Mouse (Mus musculus): ENCODE results near the gene Acadl. TPM values are rescaled to one million over a fixed set of nuclear protein-coding genes. Genes with fewer than 3 reads are reported as not detected.

Acadl gene
- 121 and 125 TPM in 2 replicates for polyA plus RNA-seq (2015; fragmentation: Nextera tagmentation; extraction: Ambion mirVana)

GRCm38 (mm10) chr1:66862712-66863511 lies at the start of gene Acadl:
Acadl (minus strand) TSS chr1:66863277.
- WGBS, result 0% methylated on average over 85 of the region's 85 CpGs
- peak within 1 kb of the TSS; percentile 92 for H3K9ac ChIP-seq
- no peaks in the 10 kb centered on the region for H3K27me3 ChIP-seq
- peaks cover 14% of the 10 kb centered on the region for H3K36me3 ChIP-seq
- H3K4me3 ChIP-seq (replicated peaks), result peak within 1 kb of the TSS; percentile 92
- peak within 1 kb of the TSS; percentile 65 for H3K4me2 ChIP-seq
- peaks cover 23% of the 10 kb centered on the region for H3K4me1 ChIP-seq
- no peaks in the 10 kb centered on the region for H3K9me3 ChIP-seq (replicated peaks)
- peak within 1 kb of the TSS; percentile 94 for H3K27ac ChIP-seq
- ATAC-seq (replicated peaks; ENCODE audit: low FRiP score), result peak; percentile 98

GRCm38 (mm10) chr1:66912305-66912704 lies 49.2 kb upstream of the Acadl start:
- Histone ChIP-seq H3K9ac (no peak overlapping the region), H3K4me3 (replicated peaks) (no peak overlapping the region), H3K27me3 (no peaks in the 10 kb centered on the region), H3K27ac (no peak overlapping the region), H3K4me1 (no peaks in the 10 kb centered on the region), H3K36me3 (no peaks in the 10 kb centered on the region), H3K9me3 (replicated peaks) (0 out of 2 replicates have a peak, but pooled peaks cover 4% of the 10 kb centered on the region), H3K4me2 (no peak overlapping the region)
- ATAC-seq (replicated peaks; ENCODE audit: low FRiP score), result no peak
- WGBS, result 94% methylated on average over 1 of the region's 1 CpGs

- H3K9me3 ChIP-seq (replicated peaks), result no peaks in the 10 kb centered on the region
- H3K4me1 ChIP-seq, result peaks cover 4% of the 10 kb centered on the region; the same call in 1 of the 2 replicates
- no peak overlapping the region for H3K4me3 ChIP-seq (replicated peaks)
- no peak overlapping the region for H3K27ac ChIP-seq
- no peak for ATAC-seq (replicated peaks; ENCODE audit: low FRiP score)
- H3K9ac ChIP-seq, result no peak overlapping the region
- H3K36me3 ChIP-seq, result no peaks in the 10 kb centered on the region
- no peak overlapping the region for H3K4me2 ChIP-seq
- WGBS, result 93% methylated on average over 3 of the region's 3 CpGs
- no peaks in the 10 kb centered on the region for H3K27me3 ChIP-seq
Measured at GRCm38 (mm10) chr1:66902566-66902965, 39.5 kb upstream of the Acadl start.

DNA sequence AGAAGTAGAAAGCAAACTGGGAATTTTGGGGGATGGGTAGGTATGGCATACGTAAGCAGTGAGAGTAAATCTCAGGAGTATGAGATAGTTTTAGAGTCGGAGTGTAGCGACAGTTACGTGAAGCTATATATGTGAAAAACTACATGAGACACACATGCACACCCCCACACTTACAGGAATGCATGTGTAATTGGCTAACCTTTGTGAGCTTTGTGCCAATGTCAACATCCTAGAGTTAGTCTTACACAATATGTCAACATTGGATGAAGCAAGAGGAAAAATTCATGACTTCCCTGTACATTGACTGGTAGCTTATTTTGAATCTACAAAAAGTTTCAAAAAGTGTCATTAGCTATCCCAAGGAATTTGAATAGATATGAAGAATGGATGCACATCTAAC lies 37.9 kb upstream of the Acadl start:
- Histone ChIP-seq H3K4me1 (peaks cover 14% of the 10 kb centered on the region), H3K4me2 (no peak overlapping the region), H3K27me3 (no peaks in the 10 kb centered on the region), H3K27ac (no peak overlapping the region), H3K9ac (no peak overlapping the region), H3K4me3 (replicated peaks) (no peak overlapping the region), H3K9me3 (replicated peaks) (no peaks in the 10 kb centered on the region), H3K36me3 (no peaks in the 10 kb centered on the region)
- ATAC-seq (replicated peaks; ENCODE audit: low FRiP score), result no peak
- 48% methylated on average over 4 of the region's 4 CpGs for WGBS

GRCm38 (mm10) chr1:66898261-66898660 lies 35.2 kb upstream of the Acadl start:
- 72% methylated on average over 7 of the region's 7 CpGs for WGBS
- peaks cover 22% of the 10 kb centered on the region for H3K4me1 ChIP-seq
- no peaks in the 10 kb centered on the region for H3K27me3 ChIP-seq
- H3K4me3 ChIP-seq (replicated peaks), result no peak overlapping the region
- H3K4me2 ChIP-seq, result no peak overlapping the region
- no peak for ATAC-seq (replicated peaks; ENCODE audit: low FRiP score)
- H3K36me3 ChIP-seq, result no peaks in the 10 kb centered on the region
- no peaks in the 10 kb centered on the region for H3K9me3 ChIP-seq (replicated peaks)
- H3K27ac ChIP-seq, result no peak overlapping the region
- no peak overlapping the region for H3K9ac ChIP-seq

DNA sequence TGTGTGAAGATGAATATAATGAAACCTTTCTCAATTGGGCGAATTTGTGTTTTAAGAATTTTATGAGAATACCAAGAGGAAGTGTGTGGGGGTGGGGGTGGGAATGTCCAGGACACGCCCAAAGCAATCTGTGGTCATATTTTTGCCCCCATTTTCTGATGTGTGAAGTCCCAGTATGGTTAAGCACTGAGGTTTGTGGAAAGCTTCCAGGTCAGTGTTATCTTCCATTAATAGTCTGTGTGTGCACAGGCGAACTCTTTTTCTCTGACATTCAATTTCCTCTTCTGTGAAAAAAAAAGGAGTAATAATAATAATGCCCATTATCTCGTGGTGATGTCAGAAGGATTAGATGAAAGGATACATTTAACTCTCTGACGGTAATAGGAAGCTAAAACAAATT lies 33.5 kb upstream of the Acadl start:
- peak overlapping the region; percentile 49 for H3K4me2 ChIP-seq
- H3K4me1 ChIP-seq, result peaks cover 22% of the 10 kb centered on the region
- H3K4me3 ChIP-seq (replicated peaks), result peak overlapping the region; percentile 15
- H3K27ac ChIP-seq, result no peak overlapping the region
- H3K36me3 ChIP-seq, result no peaks in the 10 kb centered on the region
- H3K9ac ChIP-seq, result no peak overlapping the region
- ATAC-seq (replicated peaks; ENCODE audit: low FRiP score), result 0 out of 2 replicates have a peak, but pooled peaks have one; percentile 22
- WGBS, result 42% methylated on average over 5 of the region's 5 CpGs
- no peaks in the 10 kb centered on the region for H3K27me3 ChIP-seq
- no peaks in the 10 kb centered on the region for H3K9me3 ChIP-seq (replicated peaks)

GRCm38 (mm10) chr1:66896125-66896524 lies 33.0 kb upstream of the Acadl start:
- WGBS, result 38% methylated on average over 5 of the region's 5 CpGs

GRCm38 (mm10) chr1:66895837-66896118 lies 32.7 kb upstream of the Acadl start:
- H3K4me2 ChIP-seq, result peak overlapping the region; percentile 49
- H3K9me3 ChIP-seq (replicated peaks), result no peaks in the 10 kb centered on the region
- no peaks in the 10 kb centered on the region for H3K36me3 ChIP-seq
- no peaks in the 10 kb centered on the region for H3K27me3 ChIP-seq
- ATAC-seq (replicated peaks; ENCODE audit: low FRiP score), result peak; percentile 86
- H3K9ac ChIP-seq, result no peak overlapping the region
- H3K27ac ChIP-seq, result no peak overlapping the region
- peaks cover 22% of the 10 kb centered on the region for H3K4me1 ChIP-seq
- H3K4me3 ChIP-seq (replicated peaks), result peak overlapping the region; percentile 15; the same call in 1 of the 2 replicates

More at GRCm38 (mm10) chr1:66896125-66896524, 33.0 kb upstream of the Acadl start:
- no peak overlapping the region for H3K9ac ChIP-seq
- H3K27me3 ChIP-seq, result no peaks in the 10 kb centered on the region
- peak overlapping the region; percentile 49 for H3K4me2 ChIP-seq
- H3K4me1 ChIP-seq, result peaks cover 22% of the 10 kb centered on the region
- H3K27ac ChIP-seq, result no peak overlapping the region
- peak overlapping the region; percentile 15 for H3K4me3 ChIP-seq (replicated peaks)
- peak; percentile 80 for ATAC-seq (replicated peaks; ENCODE audit: low FRiP score)
- no peaks in the 10 kb centered on the region for H3K9me3 ChIP-seq (replicated peaks)
- H3K36me3 ChIP-seq, result no peaks in the 10 kb centered on the region

DNA sequence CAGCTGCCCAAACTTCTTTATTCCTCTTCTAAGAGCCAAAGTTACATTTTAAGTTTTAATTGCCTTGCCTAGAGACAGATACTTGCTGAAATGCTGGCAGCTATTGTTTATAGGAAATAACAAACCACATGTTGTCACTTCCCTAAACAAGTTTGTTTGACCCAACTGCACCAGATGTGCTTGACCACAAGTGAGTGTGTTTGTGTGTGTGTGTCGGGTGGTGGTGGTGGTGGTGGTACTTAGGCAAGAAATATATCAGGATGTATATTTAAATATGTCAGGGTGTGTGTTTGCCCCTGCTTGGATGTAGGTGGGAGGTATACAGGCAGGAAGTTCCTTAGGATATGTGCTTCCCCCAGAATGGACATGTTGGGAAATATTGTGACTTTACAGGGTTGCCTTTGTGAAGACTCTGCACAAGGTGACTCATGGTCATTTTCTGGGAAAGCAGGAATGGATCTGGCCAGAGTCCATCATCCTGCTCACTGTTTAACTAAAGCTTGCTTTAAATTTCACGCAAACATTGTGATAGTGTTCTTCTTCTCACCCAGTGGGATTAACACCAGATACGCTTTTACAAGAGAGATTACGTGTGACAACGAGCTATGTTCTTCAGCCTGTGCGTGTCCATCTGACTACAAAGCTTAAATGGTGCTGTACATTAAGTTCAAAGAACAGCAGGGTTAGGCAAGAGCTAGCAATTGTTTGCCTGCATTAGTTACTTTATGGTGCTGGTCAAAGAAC lies 32.2 kb upstream of the Acadl start:
- H3K4me2 ChIP-seq, result no peak overlapping the region
- no peaks in the 10 kb centered on the region for H3K9me3 ChIP-seq (replicated peaks)
- H3K27ac ChIP-seq, result no peak overlapping the region
- H3K4me1 ChIP-seq, result peaks cover 22% of the 10 kb centered on the region
- WGBS, result 72% methylated on average over 6 of the region's 6 CpGs
- H3K36me3 ChIP-seq, result no peaks in the 10 kb centered on the region
- no peak; the same call in 1 of the 2 replicates for ATAC-seq (replicated peaks; ENCODE audit: low FRiP score)
- H3K27me3 ChIP-seq, result no peaks in the 10 kb centered on the region
- no peak overlapping the region for H3K9ac ChIP-seq
- no peak overlapping the region for H3K4me3 ChIP-seq (replicated peaks)

GRCm38 (mm10) chr1:66887175-66887574 lies 24.1 kb upstream of the Acadl start:
- Histone ChIP-seq H3K9ac (no peak overlapping the region), H3K4me1 (no peaks in the 10 kb centered on the region), H3K27me3 (no peaks in the 10 kb centered on the region), H3K4me2 (no peak overlapping the region), H3K27ac (no peak overlapping the region), H3K4me3 (replicated peaks) (no peak overlapping the region), H3K9me3 (replicated peaks) (no peaks in the 10 kb centered on the region), H3K36me3 (no peaks in the 10 kb centered on the region)
- ATAC-seq (replicated peaks; ENCODE audit: low FRiP score), result no peak
- 95% methylated on average over 1 of the region's 1 CpGs for WGBS

GRCm38 (mm10) chr1:66880217-66880616 lies 17.1 kb upstream of the Acadl start:
- Histone ChIP-seq H3K36me3 (no peaks in the 10 kb centered on the region), H3K9ac (no peak overlapping the region), H3K4me2 (no peak overlapping the region), H3K27me3 (no peaks in the 10 kb centered on the region), H3K4me1 (no peaks in the 10 kb centered on the region), H3K9me3 (replicated peaks) (no peaks in the 10 kb centered on the region), H3K4me3 (replicated peaks) (no peak overlapping the region), H3K27ac (no peak overlapping the region)
- WGBS, result 58% methylated on average over 2 of the region's 2 CpGs
- ATAC-seq (replicated peaks; ENCODE audit: low FRiP score), result no peak

DNA sequence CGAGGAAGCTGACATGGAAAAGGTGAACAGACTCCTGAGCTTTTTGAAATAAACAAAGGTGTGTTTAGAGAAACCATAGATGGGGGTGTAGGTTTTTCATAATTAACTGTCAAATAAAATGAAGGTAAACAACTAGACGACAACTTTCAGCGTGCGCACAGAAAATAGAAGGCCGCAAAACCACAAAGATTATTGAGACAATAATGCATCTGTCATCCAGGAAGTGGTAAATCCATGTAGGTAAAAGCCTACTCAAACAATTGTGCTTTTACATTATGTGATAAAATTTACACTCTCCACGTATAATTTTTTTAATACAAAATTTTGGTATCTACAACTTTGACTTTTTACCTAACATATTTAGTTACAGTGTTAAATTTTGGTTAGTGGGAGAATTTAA lies 11.7 kb upstream of the Acadl start:
- no peak for ATAC-seq (replicated peaks; ENCODE audit: low FRiP score)
- Histone ChIP-seq H3K9ac (no peak overlapping the region), H3K4me1 (no peaks in the 10 kb centered on the region), H3K36me3 (no peaks in the 10 kb centered on the region), H3K4me2 (no peak overlapping the region), H3K9me3 (replicated peaks) (no peaks in the 10 kb centered on the region), H3K27ac (no peak overlapping the region), H3K4me3 (replicated peaks) (no peak overlapping the region), H3K27me3 (no peaks in the 10 kb centered on the region)
- WGBS, result 91% methylated on average over 6 of the region's 6 CpGs
